ENCODE assay signal across 21 mouse cellular contexts in genomic region chr7:30579950-30580349, GRCm38 (mm10).
"Had no signal": no experiment of that assay in that cellular context is flagged by ENCODE, and none has a peak within 500 bp of the region (broad histone marks: within the 10 kb centered on the region; RNA-seq: fewer than 3 reads in every experiment).

No protein-coding gene starts in this region.

- H3K4me1 ChIP-seq: limb, embryonic 12.5 days; limb, embryonic 15.5 days; liver, embryonic 13.5 days; midbrain, embryonic 12.5 days; neural tube, embryonic 12.5 days; neural tube, embryonic 15.5 days; stomach, embryonic 15.5 days had no signal

- H3K4me2 ChIP-seq: limb, embryonic 12.5 days; limb, embryonic 15.5 days; liver, embryonic 13.5 days; midbrain, embryonic 12.5 days; neural tube, embryonic 12.5 days; neural tube, embryonic 15.5 days; stomach, embryonic 15.5 days had no signal

- H3K27me3 ChIP-seq: limb, embryonic 12.5 days; limb, embryonic 15.5 days; liver, embryonic 13.5 days; midbrain, embryonic 12.5 days; neural tube, embryonic 12.5 days; neural tube, embryonic 15.5 days; stomach, embryonic 15.5 days had no signal

- H3K9me3 ChIP-seq: limb, embryonic 12.5 days; limb, embryonic 15.5 days; liver, embryonic 13.5 days; midbrain, embryonic 12.5 days; neural tube, embryonic 12.5 days; neural tube, embryonic 15.5 days; stomach, embryonic 15.5 days had no signal

- DNase-seq: kidney, adult 18-20 months; kidney, adult 9 months; kidney, postnatal 14 days; kidney, postnatal 4 days; liver, embryonic 13.5 days; lung, adult 2 months; lung, postnatal 14 days; lung, postnatal 4 days; right cerebral cortex, adult 18-20 months; right cerebral cortex, postnatal 25 days; spleen, adult 18-20 months; thymus, adult 2 months; thymus, postnatal 14 days; thymus, postnatal 4 days had no signal

- H3K27ac ChIP-seq: limb, embryonic 12.5 days; limb, embryonic 15.5 days; liver, embryonic 13.5 days; midbrain, embryonic 12.5 days; neural tube, embryonic 12.5 days; neural tube, embryonic 15.5 days; stomach, embryonic 15.5 days had no signal

- H3K4me3 ChIP-seq: limb, embryonic 12.5 days; limb, embryonic 15.5 days; liver, embryonic 13.5 days; midbrain, embryonic 12.5 days; neural tube, embryonic 12.5 days; neural tube, embryonic 15.5 days; stomach, embryonic 15.5 days had no signal

- ATAC-seq: inflammation-experienced regulatory T-cells, adult 6 months had no signal

- H3K9ac ChIP-seq: limb, embryonic 12.5 days; limb, embryonic 15.5 days; liver, embryonic 13.5 days; midbrain, embryonic 12.5 days; neural tube, embryonic 12.5 days; neural tube, embryonic 15.5 days; stomach, embryonic 15.5 days had no signal
